ENCODE assay signal across 14 mouse cellular contexts in the genomic region with DNA sequence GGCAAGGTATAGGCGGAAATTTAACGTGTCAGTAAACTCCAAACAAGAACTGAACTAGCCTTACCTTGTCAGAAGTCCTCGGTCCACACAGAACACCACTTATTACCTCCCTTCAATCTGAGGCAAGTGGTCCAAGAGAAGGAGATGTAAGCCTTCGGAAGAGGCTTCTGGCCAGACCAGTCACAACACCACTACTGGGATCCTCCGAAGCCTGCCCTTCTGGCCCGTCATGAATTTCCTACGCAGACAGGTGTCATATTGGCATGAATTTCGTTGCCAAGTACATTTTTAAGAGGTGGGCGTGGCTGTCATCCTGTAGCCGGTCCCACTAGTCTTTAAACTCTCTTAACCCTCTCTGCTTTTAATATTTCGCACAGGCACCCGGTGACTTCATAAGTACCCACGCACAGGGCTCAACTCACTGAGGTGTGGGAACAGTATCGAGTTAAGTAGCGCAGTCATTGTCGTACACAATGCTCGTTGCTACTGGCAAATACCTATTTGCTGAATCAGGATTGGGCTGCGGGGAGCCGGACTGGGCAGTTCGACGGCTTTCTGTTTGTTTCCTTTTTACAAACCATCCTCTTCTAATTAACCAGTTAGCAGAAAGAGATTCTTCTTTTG.
A peak's percentile ranks its signal among the peaks of the same experiment; 100 is the strongest.
DNase-seq lines count a peak whose midpoint lies in the region; ATAC-seq and TF ChIP-seq lines count a peak whose summit lies in the region.
"Had no signal": no experiment of that assay in that cellular context is flagged by ENCODE, and none has a peak within 500 bp of the region (broad histone marks: within the 10 kb centered on the region; RNA-seq: fewer than 3 reads in every experiment).

No protein-coding gene starts in this region.

- DNase-seq in forebrain, postnatal 0 days = no peak
- DNase-seq in lung, adult 18-20 months = peak; percentile 55 to 70
- DNase-seq in lung, postnatal 14 days = no peak
- DNase-seq in lung, embryonic 14.5 days = no peak
- DNase-seq in stomach, postnatal 0 days (ENCODE audit: low spot score) = peak; percentile 45
- DNase-seq in right cerebral cortex, postnatal 25 days = no peak
- DNase-seq: B cell, adult 2 months; cerebellum, postnatal 14 days; kidney, adult 9 months; thymus, adult 2 months had no signal

- WGBS in forebrain, postnatal 0 days = 42% methylated on average over 21 of the region's 21 CpGs
- 41% methylated on average over 21 of the region's 21 CpGs for WGBS in forebrain, embryonic 16.5 days
- 51% methylated on average over 21 of the region's 21 CpGs for WGBS in lung, embryonic 14.5 days
- WGBS in stomach, postnatal 0 days = 50% methylated on average over 21 of the region's 21 CpGs

- no peak overlapping the region for H3K27ac ChIP-seq in forebrain, postnatal 0 days (ENCODE audit: low read depth, low read length)
- H3K27ac ChIP-seq in forebrain, embryonic 16.5 days (ENCODE audit: low read length) = no peak overlapping the region
- no peak overlapping the region for H3K27ac ChIP-seq in lung, embryonic 14.5 days (ENCODE audit: low read depth)
- H3K27ac ChIP-seq in stomach, postnatal 0 days (replicated peaks) = no peak overlapping the region; the same call in 1 of the 2 replicates
- H3K27ac ChIP-seq: hindbrain, embryonic 10.5 days had no signal

- H3K4me1 ChIP-seq in forebrain, postnatal 0 days (ENCODE audit: insufficient read depth) = peaks cover 6% of the 10 kb centered on the region; the same call in 1 of the 2 replicates
- peaks cover 22% of the 10 kb centered on the region for H3K4me1 ChIP-seq in forebrain, embryonic 16.5 days (replicated peaks; ENCODE audit: control insufficient read depth, insufficient read depth, low read length)
- peaks cover 9% of the 10 kb centered on the region; the same call in 1 of the 2 replicates for H3K4me1 ChIP-seq in lung, embryonic 14.5 days (ENCODE audit: insufficient read depth)
- H3K4me1 ChIP-seq in stomach, postnatal 0 days (replicated peaks; ENCODE audit: control insufficient read depth, insufficient read depth) = no peaks in the 10 kb centered on the region

- peak; percentile 58 for TF ChIP-seq EP300 in stomach, postnatal 0 days (optimal IDR thresholded peaks at IDR 0.05)

- peak overlapping the region; percentile 8; the same call in 1 of the 2 replicates for H3K4me2 ChIP-seq in forebrain, postnatal 0 days (ENCODE audit: low read depth)
- H3K4me2 ChIP-seq in forebrain, embryonic 16.5 days (ENCODE audit: low read length) = no peak overlapping the region
- peak overlapping the region; percentile 47 for H3K4me2 ChIP-seq in lung, embryonic 14.5 days
- peak overlapping the region; percentile 34 for H3K4me2 ChIP-seq in stomach, postnatal 0 days (replicated peaks; ENCODE audit: low read depth)

- no peak for TF ChIP-seq CTCF in forebrain, postnatal 0 days (IDR thresholded peaks at IDR 0.05; ENCODE audit: low read depth)
- no peak for TF ChIP-seq CTCF in lung, embryonic 14.5 days (IDR thresholded peaks at IDR 0.05; ENCODE audit: low read depth)
- TF ChIP-seq CTCF in stomach, postnatal 0 days (IDR thresholded peaks at IDR 0.05; ENCODE audit: low read depth) = no peak

- ATAC-seq in forebrain, postnatal 0 days = no peak
- ATAC-seq in forebrain, embryonic 16.5 days = no peak
- ATAC-seq in lung, embryonic 14.5 days (ENCODE audit: insufficient read depth) = peak; percentile 52; the same call in 1 of the 2 replicates
- ATAC-seq in stomach, postnatal 0 days (ENCODE audit: low FRiP score, low TSS enrichment) = peak; percentile 85
- no peak for ATAC-seq in CD4-positive, CD25-positive, alpha-beta regulatory T cell, adult 4 months

- no peaks in the 10 kb centered on the region for H3K9me3 ChIP-seq in forebrain, postnatal 0 days (ENCODE audit: low read length)
- no peaks in the 10 kb centered on the region for H3K9me3 ChIP-seq in forebrain, embryonic 16.5 days (ENCODE audit: control insufficient read depth, low read length)
- H3K9me3 ChIP-seq in lung, embryonic 14.5 days (ENCODE audit: low read depth, low read length) = no peaks in the 10 kb centered on the region
- no peaks in the 10 kb centered on the region for H3K9me3 ChIP-seq in stomach, postnatal 0 days (ENCODE audit: control insufficient read depth, low read length)
- H3K9me3 ChIP-seq: hindbrain, embryonic 10.5 days had no signal

- H3K27me3 ChIP-seq in forebrain, postnatal 0 days (ENCODE audit: insufficient read depth, low read length) = no peaks in the 10 kb centered on the region
- H3K27me3 ChIP-seq in forebrain, embryonic 16.5 days (replicated peaks; ENCODE audit: control insufficient read depth, insufficient read depth, low read length) = 0 out of 2 replicates have a peak, but pooled peaks cover 2% of the 10 kb centered on the region
- no peaks in the 10 kb centered on the region for H3K27me3 ChIP-seq in lung, embryonic 14.5 days (ENCODE audit: insufficient read depth, low read length)
- no peaks in the 10 kb centered on the region for H3K27me3 ChIP-seq in stomach, postnatal 0 days (ENCODE audit: control insufficient read depth, insufficient read depth, low read length)

- no peaks in the 10 kb centered on the region for H3K36me3 ChIP-seq in forebrain, postnatal 0 days (ENCODE audit: insufficient read depth)
- H3K36me3 ChIP-seq in forebrain, embryonic 16.5 days (ENCODE audit: control insufficient read depth, insufficient read depth) = no peaks in the 10 kb centered on the region
- no peaks in the 10 kb centered on the region for H3K36me3 ChIP-seq in lung, embryonic 14.5 days (ENCODE audit: insufficient read depth)
- H3K36me3 ChIP-seq in stomach, postnatal 0 days (ENCODE audit: control insufficient read depth, insufficient read depth, low read length) = no peaks in the 10 kb centered on the region
- H3K36me3 ChIP-seq: hindbrain, embryonic 10.5 days had no signal

- H3K4me3 ChIP-seq in forebrain, postnatal 0 days (ENCODE audit: low read depth, low read length) = no peak overlapping the region
- H3K4me3 ChIP-seq in forebrain, embryonic 16.5 days (replicated peaks; ENCODE audit: low read length) = no peak overlapping the region
- 0 out of 2 replicates have a peak overlapping the region, but pooled peaks have one; percentile 6 for H3K4me3 ChIP-seq in lung, embryonic 14.5 days (ENCODE audit: low read depth, low read length)
- H3K4me3 ChIP-seq in stomach, postnatal 0 days (ENCODE audit: low read depth, low read length) = no peak overlapping the region
- H3K4me3 ChIP-seq: hindbrain, embryonic 10.5 days; myocyte had no signal

- no peak overlapping the region for H3K9ac ChIP-seq in forebrain, postnatal 0 days
- H3K9ac ChIP-seq in forebrain, embryonic 16.5 days (replicated peaks; ENCODE audit: low read depth, low read length) = no peak overlapping the region
- no peak overlapping the region for H3K9ac ChIP-seq in lung, embryonic 14.5 days
- H3K9ac ChIP-seq in stomach, postnatal 0 days (ENCODE audit: low read length) = no peak overlapping the region

Comparison
In these comparisons a context has a peak if more than half of its experiments do, and no peak if none do; other contexts are left out.
1. DNase-seq: peak in lung, adult 18-20 months (2 of 2) and stomach, postnatal 0 days (single experiment); none in forebrain, postnatal 0 days (single experiment), lung, postnatal 14 days (single experiment), lung, embryonic 14.5 days (single experiment) and right cerebral cortex, postnatal 25 days (single experiment).
2. ATAC-seq: peak in lung, embryonic 14.5 days (single experiment) and stomach, postnatal 0 days (single experiment); none in forebrain, postnatal 0 days (single experiment), forebrain, embryonic 16.5 days (single experiment) and CD4-positive, CD25-positive, alpha-beta regulatory T cell, adult 4 months (single experiment).